Mouse (Mus musculus) lung, postnatal 0 days (tissue): Measurements from ENCODE around the gene Atp10a. TPM values are rescaled to one million over a fixed set of nuclear protein-coding genes. Genes with fewer than 3 reads are reported as not detected.
A peak's percentile ranks its signal among the peaks of the same experiment; 100 is the strongest.

Source experiments
- ATAC-seq: fragments of 200-750 bp; cut with Nextera tagmentation; 2 replicates; pipeline ENCODE4 v1.8.0; 2017; ENCODE audit warnings: moderate library complexity
- DNase-seq: peaks from one replicate; pipeline ENCODE4 v3.0.0-alpha.2; 2016; ENCODE audit warnings: low spot score
- H3K27ac ChIP-seq: fragments of 300-500 bp; sonication (generic); 2 replicates; pipeline ENCODE4 v1.5.1; 2014; ENCODE audit warnings: antibody characterized with exemption, mild to moderate bottlenecking, low read length, mixed read lengths
- H3K27me3 ChIP-seq: fragments of 300-500 bp; sonication (generic); replicated peaks from 2 replicates; pipeline ENCODE4 v1.6.1; 2014; ENCODE audit warnings: low read length, mixed read lengths; ENCODE audit not compliant: insufficient read depth
- H3K36me3 ChIP-seq: fragments of 300-500 bp; sonication (generic); 2 replicates; pipeline ENCODE4 v1.6.1; 2014; ENCODE audit warnings: low read length, mixed read lengths; ENCODE audit not compliant: insufficient read depth
- H3K4me1 ChIP-seq: fragments of 300-500 bp; sonication (generic); 2 replicates; pipeline ENCODE4 v1.6.1; 2014; ENCODE audit warnings: antibody characterized with exemption, low read depth, low read length, mixed read lengths; ENCODE audit not compliant: insufficient read depth
- H3K4me2 ChIP-seq: fragments of 300-500 bp; sonication (generic); replicated peaks from 2 replicates; pipeline ENCODE4 v1.6.1; 2014; ENCODE audit warnings: low read depth, mild to moderate bottlenecking, low read length, moderate library complexity, mixed read lengths
- H3K4me3 ChIP-seq: fragments of 300-500 bp; sonication (generic); 2 replicates; pipeline ENCODE4 v1.5.1; 2014; ENCODE audit warnings: low read depth, low read length
- H3K9ac ChIP-seq: fragments of 300-500 bp; sonication (generic); replicated peaks from 2 replicates; pipeline ENCODE4 v1.6.1; 2014; ENCODE audit warnings: low read depth, mild to moderate bottlenecking
- H3K9me3 ChIP-seq: fragments of 300-500 bp; sonication (generic); 2 replicates; pipeline ENCODE4 v1.6.1; 2016; ENCODE audit warnings: low read length, mixed read lengths
- CTCF ChIP-seq: IDR thresholded peaks from 2 replicates; pipeline ENCODE4 v1.5.1; 2016; ENCODE audit warnings: antibody characterized with exemption, mild to moderate bottlenecking
- EP300 ChIP-seq: IDR thresholded peaks from 2 replicates; pipeline ENCODE4 v1.6.1; 2016; ENCODE audit warnings: antibody characterized with exemption, mild to moderate bottlenecking, control low read depth
- WGBS: fragments of 180-500 bp; shearing (Covaris S2); extraction: QIAGEN DNeasy Blood & Tissue Kit; methylation state at CpG from one replicate; pipeline ENCODE4 v1.1.7; 2014; 5-methylcytosine and 5-hydroxymethylcytosine counted together
- polyA plus RNA-seq: library from polyadenylated mRNA; unstranded; fragments of >200 nt; fragmentation: Nextera tagmentation; extraction: Ambion mirVana; gene quantifications from 2 replicates; pipeline ENCODE4 v1.2.1, GENCODE M21; 2015

The Atp10a gene
- polyA plus RNA-seq, 1 experiment from 2014 or later = 2.0 TPM

- TF ChIP-seq CTCF (no peak), EP300 (no peak)
- no peaks in the 10 kb centered on the region for H3K36me3 ChIP-seq
- DNase-seq (no peak), ATAC-seq (no peak)
- no peak overlapping the region for H3K4me2 ChIP-seq
- no peaks in the 10 kb centered on the region for H3K27me3 ChIP-seq
- no peaks in the 10 kb centered on the region for H3K4me1 ChIP-seq
- H3K9ac ChIP-seq = no peak overlapping the region
- no peak overlapping the region for H3K4me3 ChIP-seq
- 90% methylated on average over 3 of the region's 3 CpGs for WGBS
- H3K9me3 ChIP-seq = no peaks in the 10 kb centered on the region
- H3K27ac ChIP-seq = no peak overlapping the region
Observed at GRCm38 (mm10) chr7:58758396-58758795, 102.4 kb downstream of the Atp10a start.

- no peaks in the 10 kb centered on the region for H3K27me3 ChIP-seq
- no peak overlapping the region for H3K27ac ChIP-seq
- TF ChIP-seq CTCF (no peak), EP300 (no peak)
- ATAC-seq (no peak), DNase-seq (no peak)
- H3K4me2 ChIP-seq = no peak overlapping the region
- no peak overlapping the region for H3K4me3 ChIP-seq
- no peak overlapping the region for H3K9ac ChIP-seq
- no peaks in the 10 kb centered on the region for H3K9me3 ChIP-seq
- H3K36me3 ChIP-seq = no peaks in the 10 kb centered on the region
- H3K4me1 ChIP-seq = no peaks in the 10 kb centered on the region
- 86% methylated on average over 4 of the region's 4 CpGs for WGBS
Observed at GRCm38 (mm10) chr7:58759265-58759664, 103.3 kb downstream of the Atp10a start.

- Histone ChIP-seq H3K36me3 (no peaks in the 10 kb centered on the region), H3K27me3 (no peaks in the 10 kb centered on the region), H3K4me1 (0 out of 2 replicates have a peak, but pooled peaks cover 2% of the 10 kb centered on the region), H3K27ac (no peak overlapping the region), H3K4me3 (no peak overlapping the region), H3K9ac (no peak overlapping the region), H3K4me2 (no peak overlapping the region), H3K9me3 (no peaks in the 10 kb centered on the region)
- ATAC-seq (no peak), DNase-seq (peak; percentile 12)
- 58% methylated on average over 6 of the region's 6 CpGs for WGBS
- no peak for TF ChIP-seq EP300
- TF ChIP-seq CTCF = peak; percentile 55
Observed at GRCm38 (mm10) chr7:58767257-58767656, 111.3 kb downstream of the Atp10a start.

GRCm38 (mm10) chr7:58768253-58768652 is 112.3 kb downstream of the Atp10a start:
- H3K27me3 ChIP-seq = no peaks in the 10 kb centered on the region
- WGBS = 69% methylated on average over 2 of the region's 2 CpGs

GRCm38 (mm10) chr7:58770254-58770653 is 114.3 kb downstream of the Atp10a start:
- H3K9me3 ChIP-seq = no peaks in the 10 kb centered on the region
- H3K27me3 ChIP-seq = no peaks in the 10 kb centered on the region
- H3K27ac ChIP-seq = no peak overlapping the region
- H3K9ac ChIP-seq = no peak overlapping the region
- DNase-seq (peak; percentile 26), ATAC-seq (no peak)
- H3K4me2 ChIP-seq = no peak overlapping the region
- WGBS = 76% methylated on average over 3 of the region's 3 CpGs
- no peaks in the 10 kb centered on the region for H3K36me3 ChIP-seq
- peak; percentile 78 for TF ChIP-seq CTCF
- TF ChIP-seq EP300 = no peak
- no peak overlapping the region for H3K4me3 ChIP-seq
- H3K4me1 ChIP-seq = 0 out of 2 replicates have a peak, but pooled peaks cover 2% of the 10 kb centered on the region

More at GRCm38 (mm10) chr7:58768253-58768652, 112.3 kb downstream of the Atp10a start:
- TF ChIP-seq EP300 = no peak
- TF ChIP-seq CTCF = no peak
- Histone ChIP-seq H3K4me3 (no peak overlapping the region), H3K36me3 (no peaks in the 10 kb centered on the region), H3K4me2 (no peak overlapping the region), H3K4me1 (0 out of 2 replicates have a peak, but pooled peaks cover 2% of the 10 kb centered on the region), H3K9me3 (no peaks in the 10 kb centered on the region), H3K9ac (no peak overlapping the region), H3K27ac (no peak overlapping the region)
- no peak for ATAC-seq
- no peak for DNase-seq

GRCm38 (mm10) chr7:58772048-58772690 is 116.2 kb downstream of the Atp10a start:
- WGBS = 64% methylated on average over 6 of the region's 6 CpGs
- no peak for TF ChIP-seq CTCF
- peak; percentile 78 for TF ChIP-seq EP300
- peak overlapping the region; percentile 16; the same call in 1 of the 2 replicates for H3K27ac ChIP-seq
- no peak overlapping the region for H3K4me2 ChIP-seq
- H3K4me3 ChIP-seq = no peak overlapping the region
- no peaks in the 10 kb centered on the region for H3K36me3 ChIP-seq
- DNase-seq = peak; percentile 83
- H3K9me3 ChIP-seq = no peaks in the 10 kb centered on the region
- peak; percentile 84 for ATAC-seq
- H3K4me1 ChIP-seq = 0 out of 2 replicates have a peak, but pooled peaks cover 2% of the 10 kb centered on the region
- no peaks in the 10 kb centered on the region for H3K27me3 ChIP-seq
- H3K9ac ChIP-seq = no peak overlapping the region
